Mouse (Mus musculus): ENCODE data around the gene Olfr1043. TPM values are rescaled to one million over a fixed set of nuclear protein-coding genes. Genes with fewer than 3 reads are reported as not detected.

The Olfr1043 gene
- polyA plus RNA-seq (2021; fragmentation: Nextera tagmentation), result not detected in 2 replicates
- long read RNA-seq, experiment 1, result 0 reads
- long read RNA-seq, experiment 2, result 0 reads

GRCm38 (mm10) chr2:86167422-86167821 lies at the start of gene Olfr1043:
Gene Olfr1043 (minus strand): TSS chr2:86167522.

DNA sequence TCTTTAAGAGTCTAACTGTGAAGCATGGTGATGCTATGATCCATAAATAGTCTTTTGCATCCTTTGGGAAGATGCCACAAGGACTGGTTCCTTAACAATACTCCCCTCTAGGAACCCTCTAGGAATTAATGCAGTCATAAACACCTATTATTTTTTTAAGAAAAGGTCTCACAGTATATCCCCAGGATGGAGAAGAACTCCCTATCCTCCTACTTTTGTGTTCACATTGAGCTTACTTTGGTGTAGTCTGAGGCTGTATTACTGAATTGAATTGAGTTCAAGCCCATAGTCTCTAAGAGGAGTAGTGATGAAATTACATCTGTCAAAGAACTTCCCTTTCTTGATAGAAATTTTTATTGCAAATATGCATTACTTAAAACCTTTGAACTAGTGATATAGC lies 35.6 kb upstream of the Olfr1043 start, which contains the start of gene Olfr1045:
Olfr1045 (minus strand) TSS at position 101 of the 400 bp plus-strand sequence.

DNA sequence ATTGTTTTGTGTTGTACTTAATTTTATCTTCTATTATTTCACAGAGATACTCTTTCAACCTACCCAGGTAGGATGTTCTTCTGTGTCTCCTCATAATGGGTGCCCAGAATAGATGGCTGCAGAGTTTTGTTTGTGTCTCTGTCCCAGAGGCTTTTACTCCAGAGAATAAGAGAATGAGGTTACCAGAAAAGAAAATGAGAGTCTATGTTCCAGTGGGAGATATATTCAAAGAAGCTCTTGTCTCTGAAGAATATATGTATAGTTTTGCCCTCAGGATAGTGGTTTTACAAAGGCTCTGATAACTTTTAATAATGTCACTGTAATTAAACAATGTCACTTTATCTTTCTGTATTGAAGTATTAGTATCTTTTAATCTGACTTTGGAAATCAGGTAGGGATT lies 18.3 kb upstream of the Olfr1043 start, which contains the start of gene Olfr52:
Olfr52 (minus strand) TSS at position 101 of the 400 bp plus-strand sequence.

GRCm38 (mm10) chr2:86177720-86178119 lies 10.4 kb upstream of the Olfr1043 start, which contains the start of gene Olfr1044:
Gene Olfr1044 (minus strand): TSS chr2:86177820.

GRCm38 (mm10) chr2:86161738-86162137 lies 5.6 kb downstream of the Olfr1043 start, which contains the start of gene Olfr1042:
Gene Olfr1042 (minus strand): TSS chr2:86161838.

GRCm38 (mm10) chr2:86146632-86147031 lies 20.7 kb downstream of the Olfr1043 start, which contains the start of gene Olfr1040:
Gene Olfr1040 (minus strand): TSS chr2:86146732.

GRCm38 (mm10) chr2:86135828-86136227 lies 31.5 kb downstream of the Olfr1043 start, which contains the start of gene Olfr1039:
Gene Olfr1039 (minus strand): TSS chr2:86135928.

Other genes with a start within 250 kb of the Olfr1043 start
- not detected in 2 replicates for gene Olfr1026, start 246.0 kb downstream of the Olfr1043 start, polyA plus RNA-seq (2021; fragmentation: Nextera tagmentation)
- gene Olfr1028, start 217.1 kb downstream of the Olfr1043 start, polyA plus RNA-seq (2021; fragmentation: Nextera tagmentation), result not detected in 2 replicates
- gene Olfr1029, start 193.6 kb downstream of the Olfr1043 start, polyA plus RNA-seq (2021; fragmentation: Nextera tagmentation), result not detected in 2 replicates
- not detected in 2 replicates for gene Olfr1030, start 188.2 kb downstream of the Olfr1043 start, polyA plus RNA-seq (2021; fragmentation: Nextera tagmentation)
- gene Olfr1031, start 177.2 kb downstream of the Olfr1043 start, polyA plus RNA-seq (2021; fragmentation: Nextera tagmentation), result not detected in 2 replicates
- not detected in 2 replicates for gene Olfr1032, start 162.0 kb downstream of the Olfr1043 start, polyA plus RNA-seq (2021; fragmentation: Nextera tagmentation)
- not detected in 2 replicates for gene Olfr1033, start 146.9 kb downstream of the Olfr1043 start, polyA plus RNA-seq (2021; fragmentation: Nextera tagmentation)
- gene Olfr1034, start 121.7 kb downstream of the Olfr1043 start, polyA plus RNA-seq (2021; fragmentation: Nextera tagmentation), result not detected in 2 replicates
- gene Olfr1036, start 93.5 kb downstream of the Olfr1043 start, polyA plus RNA-seq (2021; fragmentation: Nextera tagmentation), result not detected in 2 replicates
- gene Olfr1037, start 80.1 kb downstream of the Olfr1043 start, polyA plus RNA-seq (2021; fragmentation: Nextera tagmentation), result not detected in 2 replicates
- not detected in 2 replicates for gene Olfr1039, start 31.6 kb downstream of the Olfr1043 start, polyA plus RNA-seq (2021; fragmentation: Nextera tagmentation)
- gene Olfr1040, start 20.8 kb downstream of the Olfr1043 start, polyA plus RNA-seq (2021; fragmentation: Nextera tagmentation), result not detected in 2 replicates
- not detected in 2 replicates for gene Olfr1042, start 5.7 kb downstream of the Olfr1043 start, polyA plus RNA-seq (2021; fragmentation: Nextera tagmentation)
- gene Olfr1044, start 10.3 kb upstream of the Olfr1043 start, polyA plus RNA-seq (2021; fragmentation: Nextera tagmentation), result not detected in 2 replicates
- gene Olfr52, start 18.2 kb upstream of the Olfr1043 start, polyA plus RNA-seq (2021; fragmentation: Nextera tagmentation), result not detected in 2 replicates
- not detected in 2 replicates for gene Olfr1045, start 35.5 kb upstream of the Olfr1043 start, polyA plus RNA-seq (2021; fragmentation: Nextera tagmentation)
- gene Olfr1046, start 51.8 kb upstream of the Olfr1043 start, polyA plus RNA-seq (2021; fragmentation: Nextera tagmentation), result not detected in 2 replicates
- gene Olfr1047, start 63.9 kb upstream of the Olfr1043 start, polyA plus RNA-seq (2021; fragmentation: Nextera tagmentation), result not detected in 2 replicates
- gene Olfr1048, start 72.8 kb upstream of the Olfr1043 start, polyA plus RNA-seq (2021; fragmentation: Nextera tagmentation), result not detected in 2 replicates
- not detected in 2 replicates for gene Olfr1049, start 90.8 kb upstream of the Olfr1043 start, polyA plus RNA-seq (2021; fragmentation: Nextera tagmentation)
- not detected in 2 replicates for gene Olfr1051, start 111.6 kb upstream of the Olfr1043 start, polyA plus RNA-seq (2021; fragmentation: Nextera tagmentation)
- gene Olfr1052, start 124.9 kb upstream of the Olfr1043 start, polyA plus RNA-seq (2021; fragmentation: Nextera tagmentation), result not detected in 2 replicates
- not detected in 2 replicates for gene Olfr1053, start 147.8 kb upstream of the Olfr1043 start, polyA plus RNA-seq (2021; fragmentation: Nextera tagmentation)
- gene Olfr1054, start 167.9 kb upstream of the Olfr1043 start, polyA plus RNA-seq (2021; fragmentation: Nextera tagmentation), result not detected in 2 replicates
- not detected in 2 replicates for gene Olfr1055, start 182.8 kb upstream of the Olfr1043 start, polyA plus RNA-seq (2021; fragmentation: Nextera tagmentation)
- gene Olfr1056, start 194.9 kb upstream of the Olfr1043 start, polyA plus RNA-seq (2021; fragmentation: Nextera tagmentation), result not detected in 2 replicates
- gene Olfr1057, start 210.9 kb upstream of the Olfr1043 start, polyA plus RNA-seq (2021; fragmentation: Nextera tagmentation), result not detected in 2 replicates
- gene Olfr1058, start 221.0 kb upstream of the Olfr1043 start, polyA plus RNA-seq (2021; fragmentation: Nextera tagmentation), result not detected in 2 replicates
- not detected in 2 replicates for gene Olfr1061, start 246.5 kb upstream of the Olfr1043 start, polyA plus RNA-seq (2021; fragmentation: Nextera tagmentation)